Mouse (Mus musculus): ENCODE data around the gene Rora. TPM values are rescaled to one million over a fixed set of nuclear protein-coding genes. Genes with fewer than 3 reads are reported as not detected.

Rora gene
- polyA plus RNA-seq, 1 experiment from 2014 or later: 23.1 TPM

DNA sequence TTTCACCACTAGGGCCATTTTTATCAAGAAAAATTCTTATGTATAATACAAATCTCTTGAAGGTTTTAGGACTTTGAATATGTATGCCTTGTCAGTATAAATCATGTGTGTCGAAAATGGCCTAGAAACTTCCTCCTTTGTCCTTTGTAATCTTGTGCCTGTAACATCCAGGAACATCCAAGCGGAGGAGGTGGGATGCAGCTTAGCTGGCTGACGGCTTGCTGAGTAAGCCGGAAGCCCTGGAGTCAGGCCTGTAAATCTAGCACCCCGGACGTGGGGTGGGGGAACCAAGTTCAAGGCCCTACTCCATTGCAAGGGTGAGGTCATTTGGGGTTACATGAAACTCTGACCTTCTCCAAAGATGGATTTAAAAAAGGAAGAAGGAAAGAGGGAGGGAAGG lies 239.3 kb downstream of the Rora start:
- DNase-seq: no peak
- 74% methylated on average over 6 of the region's 6 CpGs for WGBS (ENCODE audit: insufficient replicate concordance)
- no peaks in the 10 kb centered on the region for H3K27me3 ChIP-seq (ENCODE audit: insufficient read depth, low read length)
- ATAC-seq: no peak
- TF ChIP-seq EP300 (IDR thresholded peaks at IDR 0.05; ENCODE audit: low read depth) (no peak), CTCF (IDR thresholded peaks at IDR 0.05; ENCODE audit: low read depth) (no peak)
- no peak overlapping the region for H3K4me3 ChIP-seq (ENCODE audit: low read depth, low read length)
- no peak overlapping the region for H3K27ac ChIP-seq (ENCODE audit: low read depth)
- no peaks in the 10 kb centered on the region for H3K36me3 ChIP-seq (replicated peaks; ENCODE audit: insufficient read depth, low read length)
- H3K4me1 ChIP-seq (ENCODE audit: insufficient read depth): peaks cover 2% of the 10 kb centered on the region; the same call in 1 of the 2 replicates
- no peak overlapping the region for H3K4me2 ChIP-seq (ENCODE audit: low read depth, low read length)
- no peaks in the 10 kb centered on the region for H3K9me3 ChIP-seq (ENCODE audit: low read length)
- H3K9ac ChIP-seq (replicated peaks): no peak overlapping the region

DNA sequence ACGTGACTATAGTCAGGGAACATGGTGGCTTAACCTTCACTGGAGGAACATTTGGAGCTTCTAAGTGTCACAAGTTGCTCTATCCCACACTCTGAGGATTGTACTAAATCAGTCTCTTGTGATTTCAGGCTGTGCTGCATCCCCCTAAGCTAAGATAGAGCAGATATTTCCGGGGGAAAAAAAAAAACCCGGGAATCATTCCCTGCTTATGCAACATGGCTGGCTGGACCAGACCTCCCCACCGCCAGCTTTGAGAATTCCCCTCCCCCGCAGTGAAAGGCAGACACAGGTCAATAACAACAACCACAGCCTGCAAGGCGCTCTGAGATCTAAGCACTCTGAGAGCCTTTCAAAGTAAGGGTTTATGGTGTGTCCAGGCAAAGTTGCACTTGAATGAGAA lies 244.7 kb downstream of the Rora start:
- no peaks in the 10 kb centered on the region for H3K36me3 ChIP-seq (replicated peaks; ENCODE audit: insufficient read depth, low read length)
- H3K27ac ChIP-seq (ENCODE audit: low read depth): no peak overlapping the region
- 50% methylated on average over 6 of the region's 6 CpGs for WGBS (ENCODE audit: insufficient replicate concordance)
- H3K27me3 ChIP-seq (ENCODE audit: insufficient read depth, low read length): no peaks in the 10 kb centered on the region
- ATAC-seq (no peak), DNase-seq (peak; percentile 26)
- H3K4me2 ChIP-seq (ENCODE audit: low read depth, low read length): no peak overlapping the region
- TF ChIP-seq EP300 (IDR thresholded peaks at IDR 0.05; ENCODE audit: low read depth): no peak
- no peak for TF ChIP-seq CTCF (IDR thresholded peaks at IDR 0.05; ENCODE audit: low read depth)
- H3K9me3 ChIP-seq (ENCODE audit: low read length): no peaks in the 10 kb centered on the region
- no peaks in the 10 kb centered on the region; the same call in 1 of the 2 replicates for H3K4me1 ChIP-seq (ENCODE audit: insufficient read depth)
- no peak overlapping the region for H3K9ac ChIP-seq (replicated peaks)
- no peak overlapping the region for H3K4me3 ChIP-seq (ENCODE audit: low read depth, low read length)

DNA sequence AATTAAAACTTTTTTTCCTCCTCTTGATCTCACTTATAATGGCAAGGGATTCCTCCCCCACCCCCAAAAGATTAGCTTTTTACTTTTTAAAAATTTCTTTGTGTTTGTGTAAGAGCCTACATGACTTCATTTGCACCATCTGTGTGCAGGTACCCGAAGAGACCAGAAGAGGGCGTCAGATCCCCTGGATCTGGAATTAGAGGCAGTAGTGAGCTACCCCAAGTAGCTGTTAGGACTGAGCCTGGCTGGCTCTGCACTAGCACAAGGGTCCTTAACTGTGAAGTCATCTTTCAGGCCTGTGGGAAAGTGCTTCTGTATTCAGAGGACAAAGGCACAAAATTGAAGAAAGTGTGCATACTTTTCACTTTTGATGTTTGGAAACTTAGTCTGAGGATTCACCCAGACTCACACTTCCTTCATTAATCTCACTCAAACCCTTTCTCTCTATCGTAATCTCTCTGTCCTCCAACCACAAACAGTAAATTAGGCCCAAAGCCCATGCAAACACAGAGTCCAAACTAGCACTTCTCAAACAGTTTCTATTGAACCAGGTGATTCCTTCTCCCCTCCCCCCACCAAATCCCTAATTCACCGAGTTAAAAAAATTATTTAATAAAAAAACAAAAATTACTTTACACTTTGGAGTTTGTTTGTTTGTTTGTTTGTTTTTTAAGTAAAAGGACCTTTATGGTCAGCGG lies 246.1 kb downstream of the Rora start:
- TF ChIP-seq EP300 (IDR thresholded peaks at IDR 0.05; ENCODE audit: low read depth) (no peak), CTCF (IDR thresholded peaks at IDR 0.05; ENCODE audit: low read depth) (peak; percentile 38)

DNA sequence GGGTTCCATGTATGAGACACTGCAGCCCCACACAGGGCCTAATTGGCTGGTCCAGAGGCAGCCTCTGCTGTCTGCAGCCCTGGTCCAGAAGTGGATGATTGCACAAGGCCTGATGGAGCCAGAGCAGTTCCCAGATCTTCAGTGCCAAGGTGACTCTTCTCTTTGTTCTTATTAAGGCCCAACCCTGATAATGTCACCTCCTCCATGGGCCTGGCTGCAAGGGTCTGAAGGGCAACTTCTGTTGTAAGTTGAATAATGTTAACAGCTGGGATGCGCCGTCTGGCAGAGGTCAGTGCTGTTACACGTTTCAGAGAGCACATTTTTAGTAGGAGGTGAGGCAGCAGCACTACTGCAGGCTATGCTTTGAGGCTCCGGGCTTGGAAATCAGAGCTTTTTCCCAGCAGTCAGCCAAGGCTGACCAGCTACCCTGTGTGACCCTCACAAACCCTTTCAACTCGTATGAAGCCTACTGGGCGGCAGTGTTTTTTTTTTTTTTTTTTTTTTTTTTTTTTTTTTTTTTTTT lies 252.8 kb downstream of the Rora start:
- ATAC-seq (no peak), DNase-seq (no peak)
- Histone ChIP-seq H3K9ac (replicated peaks) (no peak overlapping the region), H3K36me3 (replicated peaks; ENCODE audit: insufficient read depth, low read length) (no peaks in the 10 kb centered on the region), H3K4me1 (ENCODE audit: insufficient read depth) (peaks cover 7% of the 10 kb centered on the region; the same call in 1 of the 2 replicates), H3K4me2 (ENCODE audit: low read depth, low read length) (no peak overlapping the region), H3K27ac (ENCODE audit: low read depth) (no peak overlapping the region), H3K9me3 (ENCODE audit: low read length) (no peaks in the 10 kb centered on the region), H3K27me3 (ENCODE audit: insufficient read depth, low read length) (no peaks in the 10 kb centered on the region), H3K4me3 (ENCODE audit: low read depth, low read length) (no peak overlapping the region)
- WGBS (ENCODE audit: insufficient replicate concordance): 70% methylated on average over 6 of the region's 6 CpGs
- no peak for TF ChIP-seq EP300 (IDR thresholded peaks at IDR 0.05; ENCODE audit: low read depth)
- TF ChIP-seq CTCF (IDR thresholded peaks at IDR 0.05; ENCODE audit: low read depth): no peak

More for the DNA sequence above, 246.1 kb downstream of the Rora start:
- Histone ChIP-seq H3K27me3 (ENCODE audit: insufficient read depth, low read length) (no peaks in the 10 kb centered on the region), H3K27ac (ENCODE audit: low read depth) (peak overlapping the region; percentile 52; the same call in 1 of the 2 replicates), H3K9ac (replicated peaks) (no peak overlapping the region), H3K4me3 (ENCODE audit: low read depth, low read length) (no peak overlapping the region), H3K4me2 (ENCODE audit: low read depth, low read length) (no peak overlapping the region), H3K4me1 (ENCODE audit: insufficient read depth) (peaks cover 2% of the 10 kb centered on the region; the same call in 1 of the 2 replicates), H3K36me3 (replicated peaks; ENCODE audit: insufficient read depth, low read length) (no peaks in the 10 kb centered on the region), H3K9me3 (ENCODE audit: low read length) (no peaks in the 10 kb centered on the region)
- ATAC-seq (peak; percentile 56; the same call in 1 of the 2 replicates), DNase-seq (no peak)
- 61% methylated on average over 5 of the region's 5 CpGs for WGBS (ENCODE audit: insufficient replicate concordance)

DNA sequence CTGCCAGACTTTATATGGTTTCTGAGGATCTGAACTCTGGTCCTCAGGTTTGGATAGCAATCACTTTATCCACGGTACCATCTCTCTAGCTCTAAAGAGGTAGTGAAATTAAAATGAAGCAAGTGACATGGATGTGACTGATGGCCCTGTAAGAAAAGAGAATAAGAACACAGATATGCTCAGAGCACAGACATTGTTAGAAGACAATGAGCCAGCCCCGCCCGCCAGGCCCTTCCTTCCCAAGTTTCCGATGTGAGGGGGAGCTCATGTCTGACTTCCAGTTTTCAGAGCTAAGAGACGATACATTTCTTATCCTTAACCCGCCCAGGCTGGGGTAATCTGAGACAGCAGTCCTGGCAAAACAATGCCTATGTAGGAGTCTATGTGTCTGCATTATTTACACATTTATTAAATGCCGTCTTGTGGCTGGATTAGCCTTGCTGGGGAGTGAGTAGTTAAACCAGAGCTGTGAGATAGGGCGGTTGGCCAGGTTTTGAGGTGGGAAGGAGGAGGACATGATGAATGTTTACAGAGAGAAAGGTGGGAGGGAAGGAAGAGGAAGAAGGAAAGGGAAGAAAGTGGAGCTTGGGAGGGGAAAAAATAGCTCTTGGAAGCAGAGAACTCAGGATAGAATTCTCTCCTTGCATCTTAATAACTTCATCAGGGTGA lies 259.0 kb downstream of the Rora start:
- Histone ChIP-seq H3K36me3 (replicated peaks; ENCODE audit: insufficient read depth, low read length) (no peaks in the 10 kb centered on the region), H3K27ac (ENCODE audit: low read depth) (no peak overlapping the region), H3K9ac (replicated peaks) (no peak overlapping the region), H3K4me3 (ENCODE audit: low read depth, low read length) (no peak overlapping the region), H3K27me3 (ENCODE audit: insufficient read depth, low read length) (no peaks in the 10 kb centered on the region), H3K4me1 (ENCODE audit: insufficient read depth) (no peaks in the 10 kb centered on the region), H3K9me3 (ENCODE audit: low read length) (no peaks in the 10 kb centered on the region), H3K4me2 (ENCODE audit: low read depth, low read length) (no peak overlapping the region)
- ATAC-seq (no peak), DNase-seq (no peak)
- no peak for TF ChIP-seq EP300 (IDR thresholded peaks at IDR 0.05; ENCODE audit: low read depth)
- no peak for TF ChIP-seq CTCF (IDR thresholded peaks at IDR 0.05; ENCODE audit: low read depth)
- WGBS (ENCODE audit: insufficient replicate concordance): 49% methylated on average over 8 of the region's 8 CpGs

DNA sequence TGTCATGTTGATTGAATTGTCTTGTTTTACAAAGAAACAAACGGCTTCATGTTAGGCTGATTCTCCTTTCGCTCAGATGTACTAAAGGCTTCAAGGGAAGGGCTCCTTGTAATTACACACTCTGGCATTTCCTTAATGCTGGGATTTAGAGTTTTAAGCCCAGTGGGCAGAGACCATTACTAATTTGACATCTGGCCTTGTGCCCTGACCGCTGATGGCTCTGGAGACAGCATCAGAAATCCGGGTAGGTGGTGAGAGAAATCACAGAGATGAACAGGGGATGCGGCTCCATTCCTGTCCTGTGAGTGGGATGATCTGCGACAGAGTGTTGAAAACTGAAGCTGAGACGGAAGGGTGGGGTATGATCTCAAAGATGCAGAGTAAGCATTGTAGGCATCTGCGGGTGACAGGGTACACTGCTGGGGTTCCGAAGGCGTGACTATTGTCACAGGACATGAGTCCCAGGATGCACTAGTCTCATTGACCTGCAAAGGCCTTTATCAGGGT lies 259.7 kb downstream of the Rora start:
- ATAC-seq (no peak), DNase-seq (no peak)
- no peak overlapping the region for H3K4me3 ChIP-seq (ENCODE audit: low read depth, low read length)
- H3K4me1 ChIP-seq (ENCODE audit: insufficient read depth): no peaks in the 10 kb centered on the region
- H3K9ac ChIP-seq (replicated peaks): no peak overlapping the region
- TF ChIP-seq EP300 (IDR thresholded peaks at IDR 0.05; ENCODE audit: low read depth): no peak
- no peak for TF ChIP-seq CTCF (IDR thresholded peaks at IDR 0.05; ENCODE audit: low read depth)
- H3K27me3 ChIP-seq (ENCODE audit: insufficient read depth, low read length): no peaks in the 10 kb centered on the region
- H3K36me3 ChIP-seq (replicated peaks; ENCODE audit: insufficient read depth, low read length): no peaks in the 10 kb centered on the region
- H3K9me3 ChIP-seq (ENCODE audit: low read length): no peaks in the 10 kb centered on the region
- WGBS (ENCODE audit: insufficient replicate concordance): 79% methylated on average over 10 of the region's 10 CpGs
- no peak overlapping the region for H3K4me2 ChIP-seq (ENCODE audit: low read depth, low read length)
- no peak overlapping the region for H3K27ac ChIP-seq (ENCODE audit: low read depth)
